Mouse (Mus musculus): ENCODE measurements at regions not wholly inside any gene's neighbourhood (a gene's known extent, or its start where the extent isn't known, plus 50 kb on each side); places are given as distances from the start of the nearest gene placed in this dataset.
A peak's percentile ranks its signal among the peaks of the same experiment; 100 is the strongest.

DNA sequence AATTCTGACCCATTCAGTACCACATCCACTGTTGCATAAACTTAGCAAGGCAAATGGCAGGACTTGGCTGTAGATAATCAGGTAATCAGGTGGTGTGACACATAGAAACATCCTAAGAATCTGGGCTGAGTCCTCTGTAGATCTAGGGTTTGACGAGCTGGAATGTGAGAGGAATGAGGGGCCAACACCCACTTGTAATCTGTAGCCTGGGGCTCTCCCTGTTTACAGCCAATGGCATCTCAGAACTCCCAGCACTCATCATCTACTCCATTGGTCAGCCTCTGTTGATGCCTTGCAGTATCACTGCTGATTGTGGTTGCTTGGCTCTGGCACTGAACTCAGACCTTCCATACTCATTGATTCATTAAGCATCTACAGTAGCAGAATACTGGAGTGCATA is 460.7 kb downstream of the Tns1 start:
- no peaks in the 10 kb centered on the region for H3K27me3 ChIP-seq (ENCODE audit: insufficient read depth, low read length)
- no peak overlapping the region for H3K9ac ChIP-seq
- no peak overlapping the region for H3K27ac ChIP-seq (ENCODE audit: low read depth)
- H3K36me3 ChIP-seq (ENCODE audit: insufficient read depth), result no peaks in the 10 kb centered on the region
- no peak for TF ChIP-seq CTCF (IDR thresholded peaks at IDR 0.05; ENCODE audit: low read depth)
- no peak overlapping the region for H3K4me3 ChIP-seq (ENCODE audit: low read depth, low read length)
- WGBS, result 30% methylated on average over 1 of the region's 1 CpGs
- no peak for ATAC-seq (ENCODE audit: insufficient read depth)
- no peaks in the 10 kb centered on the region for H3K4me1 ChIP-seq (ENCODE audit: insufficient read depth)
- no peak for DNase-seq
- H3K9me3 ChIP-seq (ENCODE audit: low read depth, low read length), result no peaks in the 10 kb centered on the region
- no peak overlapping the region for H3K4me2 ChIP-seq

DNA sequence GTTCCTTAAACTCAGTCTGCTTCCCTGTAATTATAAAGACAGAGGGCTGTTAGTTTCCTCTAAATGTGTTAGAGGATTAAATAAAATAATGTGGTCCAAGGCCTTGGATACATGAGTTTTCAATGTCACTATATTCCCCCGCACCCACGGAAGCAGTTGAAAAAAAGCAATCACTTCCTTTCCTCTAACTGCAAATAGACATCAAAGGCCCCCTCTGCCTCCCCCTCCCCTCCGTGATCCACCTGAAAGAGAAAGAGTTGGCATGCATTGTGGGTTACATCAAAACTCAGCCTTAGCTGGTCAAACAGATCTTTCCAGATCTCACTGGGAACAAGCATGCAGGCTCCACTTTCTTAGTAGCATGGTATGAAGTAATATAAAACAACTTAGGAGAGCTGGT is 479.2 kb downstream of the Tns1 start:
- Histone ChIP-seq H3K9me3 (ENCODE audit: low read depth, low read length) (no peaks in the 10 kb centered on the region), H3K27me3 (ENCODE audit: insufficient read depth, low read length) (no peaks in the 10 kb centered on the region), H3K4me2 (no peak overlapping the region), H3K27ac (ENCODE audit: low read depth) (no peak overlapping the region), H3K36me3 (ENCODE audit: insufficient read depth) (no peaks in the 10 kb centered on the region), H3K4me1 (ENCODE audit: insufficient read depth) (peaks cover 9% of the 10 kb centered on the region), H3K9ac (no peak overlapping the region), H3K4me3 (ENCODE audit: low read depth, low read length) (no peak overlapping the region)
- WGBS, result 63% methylated on average over 3 of the region's 3 CpGs
- TF ChIP-seq CTCF (IDR thresholded peaks at IDR 0.05; ENCODE audit: low read depth), result no peak
- ATAC-seq (ENCODE audit: insufficient read depth) (no peak), DNase-seq (no peak)

DNA sequence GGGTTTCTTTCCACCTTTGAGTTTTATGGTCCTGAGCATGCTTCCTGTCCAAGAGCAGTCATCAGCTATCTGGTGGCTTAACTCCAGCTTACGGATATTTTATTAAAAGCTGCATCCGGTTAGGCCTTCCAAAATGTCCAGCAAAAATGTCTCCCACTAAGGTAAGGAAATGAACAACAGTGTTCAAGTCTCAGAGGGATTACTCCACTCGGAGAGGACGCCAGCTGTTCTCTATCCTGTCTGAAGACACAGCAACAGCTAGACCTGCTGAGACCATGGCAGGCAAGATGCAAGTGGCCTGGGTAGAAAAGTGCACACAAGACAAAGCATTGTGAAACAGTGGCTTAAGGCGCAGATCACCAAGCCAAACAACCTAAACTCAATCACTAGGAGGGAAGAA is 479.9 kb downstream of the Tns1 start:
- Histone ChIP-seq H3K27me3 (ENCODE audit: insufficient read depth, low read length) (no peaks in the 10 kb centered on the region), H3K4me2 (no peak overlapping the region), H3K36me3 (ENCODE audit: insufficient read depth) (no peaks in the 10 kb centered on the region), H3K9ac (no peak overlapping the region), H3K27ac (ENCODE audit: low read depth) (no peak overlapping the region), H3K4me1 (ENCODE audit: insufficient read depth) (peaks cover 9% of the 10 kb centered on the region), H3K4me3 (ENCODE audit: low read depth, low read length) (no peak overlapping the region), H3K9me3 (ENCODE audit: low read depth, low read length) (no peaks in the 10 kb centered on the region)
- DNase-seq, result peak; percentile 28
- no peak for TF ChIP-seq CTCF (IDR thresholded peaks at IDR 0.05; ENCODE audit: low read depth)
- ATAC-seq (ENCODE audit: insufficient read depth), result no peak
- 51% methylated on average over 5 of the region's 5 CpGs for WGBS

DNA sequence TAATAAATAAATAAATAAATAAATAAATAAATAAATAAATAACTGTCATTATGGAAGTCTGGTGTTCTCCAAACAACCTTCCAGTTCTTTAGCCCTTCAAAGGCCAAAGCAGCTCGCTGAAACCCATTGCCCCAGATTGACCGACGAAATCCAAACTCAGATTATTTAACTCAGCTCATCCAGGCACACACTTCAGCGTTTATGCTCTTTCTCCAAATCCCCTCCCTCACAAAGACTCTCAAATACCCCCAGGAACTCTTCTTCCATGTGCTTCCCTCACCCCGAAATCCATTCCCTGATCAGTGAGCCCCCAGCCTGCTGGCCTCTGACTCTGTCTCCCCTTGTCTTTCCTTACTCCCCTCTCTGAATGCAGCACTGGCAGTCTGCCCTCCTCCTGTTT is 480.8 kb downstream of the Tns1 start:
- Histone ChIP-seq H3K4me2 (no peak overlapping the region), H3K27ac (ENCODE audit: low read depth) (no peak overlapping the region), H3K9me3 (ENCODE audit: low read depth, low read length) (no peaks in the 10 kb centered on the region), H3K9ac (no peak overlapping the region), H3K36me3 (ENCODE audit: insufficient read depth) (no peaks in the 10 kb centered on the region), H3K4me1 (ENCODE audit: insufficient read depth) (peaks cover 9% of the 10 kb centered on the region), H3K4me3 (ENCODE audit: low read depth, low read length) (no peak overlapping the region), H3K27me3 (ENCODE audit: insufficient read depth, low read length) (no peaks in the 10 kb centered on the region)
- ATAC-seq (ENCODE audit: insufficient read depth) (no peak), DNase-seq (no peak)
- WGBS, result 63% methylated on average over 5 of the region's 5 CpGs
- no peak for TF ChIP-seq CTCF (IDR thresholded peaks at IDR 0.05; ENCODE audit: low read depth)

DNA sequence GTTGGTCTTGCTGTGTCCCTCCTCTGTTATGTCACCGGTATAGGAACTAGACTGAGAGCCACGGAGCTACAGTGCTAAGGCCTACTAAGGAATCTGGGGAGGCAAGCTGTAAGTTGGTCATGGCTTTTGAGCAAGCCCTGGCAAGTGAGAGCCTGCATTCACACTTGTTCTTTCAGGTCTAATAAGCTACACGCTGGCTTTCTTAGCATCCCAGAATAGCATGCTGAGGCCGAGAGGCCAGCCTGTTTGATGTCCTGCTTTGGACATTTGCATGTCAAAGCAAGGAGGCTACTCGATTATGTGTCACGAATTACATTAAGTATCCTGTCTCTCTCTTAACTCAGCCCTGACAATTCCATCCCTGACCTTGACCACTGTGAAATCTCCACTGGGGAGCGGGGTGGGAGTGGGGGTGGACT is 481.5 kb downstream of the Tns1 start:
- 46% methylated on average over 7 of the region's 7 CpGs for whole genome bisulfite sequencing
- ATAC-seq (ENCODE audit: insufficient read depth) (no peak), DNase-seq (no peak)
- no peak for TF ChIP-seq CTCF (IDR thresholded peaks at IDR 0.05; ENCODE audit: low read depth)
- no peaks in the 10 kb centered on the region for H3K9me3 ChIP-seq (ENCODE audit: low read depth, low read length)
- H3K27me3 ChIP-seq (ENCODE audit: insufficient read depth, low read length), result no peaks in the 10 kb centered on the region
- H3K4me3 ChIP-seq (ENCODE audit: low read depth, low read length), result no peak overlapping the region
- H3K4me1 ChIP-seq (ENCODE audit: insufficient read depth), result peaks cover 9% of the 10 kb centered on the region
- H3K27ac ChIP-seq (ENCODE audit: low read depth), result no peak overlapping the region
- no peak overlapping the region for H3K9ac ChIP-seq
- H3K4me2 ChIP-seq, result no peak overlapping the region
- H3K36me3 ChIP-seq (ENCODE audit: insufficient read depth), result no peaks in the 10 kb centered on the region

DNA sequence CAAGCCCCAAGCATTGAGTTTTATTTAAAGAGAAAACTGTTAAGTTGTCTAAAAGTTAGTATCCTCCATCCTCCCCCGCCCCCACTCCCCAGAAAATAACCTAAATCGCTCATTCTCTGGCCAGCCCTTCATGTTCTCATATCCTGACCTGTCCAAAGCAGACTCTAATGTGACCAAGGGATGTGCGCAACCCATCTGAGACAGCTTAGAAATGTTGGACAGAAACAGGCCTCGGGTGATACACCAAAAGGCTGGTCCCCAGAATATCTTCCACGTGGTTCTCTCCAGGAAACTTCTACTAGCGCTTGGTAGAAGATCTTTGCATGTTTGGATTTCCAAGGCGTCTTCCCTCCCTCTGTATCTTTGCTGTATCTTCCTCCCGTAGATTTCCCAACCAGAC is 482.8 kb downstream of the Tns1 start:
- Histone ChIP-seq H3K4me3 (ENCODE audit: low read depth, low read length) (no peak overlapping the region), H3K4me1 (ENCODE audit: insufficient read depth) (peaks cover 9% of the 10 kb centered on the region), H3K27me3 (ENCODE audit: insufficient read depth, low read length) (no peaks in the 10 kb centered on the region), H3K9ac (no peak overlapping the region), H3K4me2 (no peak overlapping the region), H3K27ac (ENCODE audit: low read depth) (peak overlapping the region; percentile 69; the same call in 1 of the 2 replicates), H3K36me3 (ENCODE audit: insufficient read depth) (no peaks in the 10 kb centered on the region), H3K9me3 (ENCODE audit: low read depth, low read length) (no peaks in the 10 kb centered on the region)
- ATAC-seq (ENCODE audit: insufficient read depth) (no peak), DNase-seq (no peak)
- WGBS, result 80% methylated on average over 8 of the region's 8 CpGs
- no peak for TF ChIP-seq CTCF (IDR thresholded peaks at IDR 0.05; ENCODE audit: low read depth)

DNA sequence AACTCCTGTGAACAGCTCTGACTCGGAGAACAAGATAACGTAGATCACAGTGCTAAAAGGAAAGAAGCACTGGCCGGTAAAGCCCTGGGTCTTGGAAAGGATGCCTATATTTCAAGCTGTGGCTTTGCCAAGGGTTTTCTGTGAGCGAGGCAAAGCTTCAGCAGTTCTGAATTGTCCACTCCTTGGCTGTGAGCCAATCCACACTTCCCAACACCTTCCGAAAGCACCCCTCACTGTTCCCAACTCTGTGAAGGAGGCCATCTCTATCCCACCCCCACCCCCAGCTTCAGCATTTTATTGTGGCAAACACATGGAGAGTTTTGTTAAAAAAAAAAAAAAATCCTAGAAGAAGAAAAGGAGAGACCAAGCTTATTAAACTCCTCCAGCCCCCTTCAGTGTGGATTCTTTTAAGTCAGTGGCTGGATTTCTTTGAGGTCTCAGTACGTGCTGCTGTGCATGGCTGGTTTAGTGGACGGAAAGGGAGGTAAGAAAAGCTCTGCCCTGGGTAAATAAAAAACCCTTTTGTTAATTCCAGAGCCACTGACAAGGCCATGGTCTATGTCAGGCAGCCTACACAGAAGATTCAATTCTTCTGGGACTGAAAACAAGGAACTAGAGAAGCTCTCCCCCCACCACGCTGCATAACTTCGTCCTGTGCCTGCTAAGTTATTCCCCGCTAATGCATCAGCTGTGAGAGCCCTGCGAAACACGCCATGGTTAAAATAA is 483.4 kb downstream of the Tns1 start:
- no peak overlapping the region for H3K4me3 ChIP-seq (ENCODE audit: low read depth, low read length)
- H3K27me3 ChIP-seq (ENCODE audit: insufficient read depth, low read length), result no peaks in the 10 kb centered on the region
- no peak for TF ChIP-seq CTCF (IDR thresholded peaks at IDR 0.05; ENCODE audit: low read depth)
- H3K27ac ChIP-seq (ENCODE audit: low read depth), result peak overlapping the region; percentile 69; the same call in 1 of the 2 replicates
- no peaks in the 10 kb centered on the region for H3K9me3 ChIP-seq (ENCODE audit: low read depth, low read length)
- peaks cover 9% of the 10 kb centered on the region for H3K4me1 ChIP-seq (ENCODE audit: insufficient read depth)
- no peaks in the 10 kb centered on the region for H3K36me3 ChIP-seq (ENCODE audit: insufficient read depth)
- DNase-seq (peak; percentile 76), ATAC-seq (ENCODE audit: insufficient read depth) (peak; percentile 68)
- WGBS, result 29% methylated on average over 12 of the region's 12 CpGs
- H3K4me2 ChIP-seq, result peak overlapping the region; percentile 46
- 0 out of 2 replicates have a peak overlapping the region, but pooled peaks have one; percentile 10 for H3K9ac ChIP-seq

Measured in lung, embryonic 14.5 days (tissue).